Mouse (Mus musculus) midbrain, embryonic 13.5 days (tissue): ENCODE measurements around the gene Ppil1. TPM values are rescaled to one million over a fixed set of nuclear protein-coding genes. Genes with fewer than 3 reads are reported as not detected.

Source experiments
- ATAC-seq: fragments of 200-750 bp; cut with Nextera tagmentation; 2 replicates; pipeline ENCODE4 v1.8.0; 2017; ENCODE audit warnings: mild to moderate bottlenecking, moderate TSS enrichment, moderate library complexity
- H3K27ac ChIP-seq: fragments of 300-500 bp; sonication (generic); 2 replicates; pipeline ENCODE4 v1.5.1; 2015; ENCODE audit warnings: inconsistent platforms, mild to moderate bottlenecking, moderate library complexity
- H3K27me3 ChIP-seq: fragments of 300-500 bp; sonication (generic); 2 replicates; pipeline ENCODE4 v1.6.1; 2015; ENCODE audit warnings: mild to moderate bottlenecking, inconsistent platforms
- H3K36me3 ChIP-seq: fragments of 300-500 bp; sonication (generic); 2 replicates; pipeline ENCODE4 v1.6.1; 2015; ENCODE audit warnings: mild to moderate bottlenecking, inconsistent platforms
- H3K4me1 ChIP-seq: fragments of 300-500 bp; sonication (generic); replicated peaks from 2 replicates; pipeline ENCODE4 v1.6.1; 2015; ENCODE audit warnings: inconsistent platforms
- H3K4me2 ChIP-seq: fragments of 300-500 bp; sonication (generic); replicated peaks from 2 replicates; pipeline ENCODE4 v1.6.1; 2015; ENCODE audit warnings: moderate library complexity, mild to moderate bottlenecking, inconsistent platforms
- H3K4me3 ChIP-seq: fragments of 300-500 bp; sonication (generic); replicated peaks from 2 replicates; pipeline ENCODE4 v1.5.1; 2015; ENCODE audit warnings: mild to moderate bottlenecking, inconsistent platforms
- H3K9ac ChIP-seq: fragments of 300-500 bp; sonication (generic); replicated peaks from 2 replicates; pipeline ENCODE4 v1.6.1; 2015; ENCODE audit warnings: mild to moderate bottlenecking, inconsistent platforms
- H3K9me3 ChIP-seq: fragments of 300-500 bp; sonication (generic); 2 replicates; pipeline ENCODE4 v1.6.1; 2016; ENCODE audit warnings: mild to moderate bottlenecking, inconsistent platforms
- WGBS: fragments of 180-500 bp; shearing (Covaris S2); methylation state at CpG from one replicate; pipeline ENCODE4 v1.1.7; 2015; 5-methylcytosine and 5-hydroxymethylcytosine counted together
- polyA plus RNA-seq: library from polyadenylated mRNA; unstranded; fragments of >200 nt; fragmentation: Nextera tagmentation; extraction: Ambion mirVana; gene quantifications from 2 replicates; pipeline ENCODE4 v1.2.1, GENCODE M21; 2015

The Ppil1 gene
- polyA plus RNA-seq: 120 and 128 TPM in 2 replicates

DNA sequence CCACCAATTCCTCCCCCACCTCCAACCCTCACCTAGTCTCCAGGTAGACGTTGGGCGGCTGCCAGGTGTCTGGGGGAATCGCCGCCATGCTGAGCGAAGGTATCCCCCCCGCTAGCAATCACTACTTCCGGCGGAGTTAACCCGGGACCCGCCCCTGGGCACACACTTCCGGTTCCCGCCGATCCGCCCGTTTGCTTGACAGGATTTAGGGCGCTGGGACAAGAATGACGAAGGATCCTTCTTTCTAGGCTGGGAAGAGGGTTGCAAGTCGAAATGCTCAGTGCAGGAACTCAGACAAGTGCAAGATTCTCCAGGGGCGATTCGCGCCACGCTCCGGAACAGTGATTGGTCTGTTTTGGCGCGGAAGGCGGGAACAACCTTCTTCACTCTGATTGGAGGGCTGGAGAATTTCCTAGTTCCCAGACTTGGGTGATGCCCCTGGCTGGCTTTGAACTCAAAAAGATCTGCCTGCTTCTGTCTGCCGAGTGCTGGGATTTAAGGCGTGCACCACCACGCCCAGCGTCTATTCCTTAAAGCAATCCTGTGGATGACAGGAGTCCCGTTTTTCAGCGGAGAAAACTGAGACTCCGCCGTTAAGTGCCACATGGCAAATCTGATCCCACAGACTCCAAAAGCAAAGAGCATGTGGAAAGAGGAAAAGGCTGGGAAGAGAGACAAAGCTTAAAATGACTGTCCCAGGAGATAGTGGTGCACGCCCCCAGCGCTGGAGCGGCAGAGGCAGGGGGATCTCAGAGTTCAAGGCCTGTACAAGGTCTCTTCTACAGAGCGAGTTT lies at the start of gene Ppil1:
Ppil1 (minus strand) TSS at position 347 of the 794 bp plus-strand sequence.
- H3K27ac ChIP-seq: peak within 1 kb of the TSS; percentile 93
- H3K4me2 ChIP-seq: peak within 1 kb of the TSS; percentile 68
- ATAC-seq: peak; percentile 63
- peaks cover 42% of the 10 kb centered on the region for H3K4me1 ChIP-seq
- peaks cover 15% of the 10 kb centered on the region for H3K36me3 ChIP-seq
- peak within 1 kb of the TSS; percentile 81 for H3K4me3 ChIP-seq
- WGBS: 6% methylated on average over 38 of the region's 38 CpGs
- no peaks in the 10 kb centered on the region for H3K9me3 ChIP-seq
- no peaks in the 10 kb centered on the region for H3K27me3 ChIP-seq
- peak within 1 kb of the TSS; percentile 79 for H3K9ac ChIP-seq

DNA sequence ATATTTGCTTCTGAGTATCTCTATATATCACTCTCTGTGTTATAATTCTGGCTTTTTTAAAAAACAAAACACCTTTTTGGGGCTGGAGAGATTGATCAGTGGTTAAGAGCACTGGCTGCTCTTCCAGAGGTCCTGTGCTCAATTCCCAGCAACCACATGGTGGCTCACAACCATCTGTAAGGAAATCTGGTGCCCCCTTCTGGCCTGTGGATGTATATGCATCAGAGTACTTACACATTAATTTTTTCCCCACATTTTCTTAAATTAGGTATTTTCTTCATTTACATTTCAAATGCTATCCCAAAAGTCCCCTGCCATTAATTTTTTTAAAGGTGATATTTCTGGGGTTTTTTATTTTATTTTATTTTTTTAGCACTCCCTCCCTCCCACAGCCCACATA lies 49.3 kb upstream of the Ppil1 start:
- Histone ChIP-seq H3K9me3 (0 out of 2 replicates have a peak, but pooled peaks cover 3% of the 10 kb centered on the region), H3K27ac (no peak overlapping the region), H3K4me2 (no peak overlapping the region), H3K9ac (no peak overlapping the region), H3K4me3 (no peak overlapping the region), H3K27me3 (no peaks in the 10 kb centered on the region), H3K4me1 (0 out of 2 replicates have a peak, but pooled peaks cover 3% of the 10 kb centered on the region), H3K36me3 (no peaks in the 10 kb centered on the region)
- ATAC-seq: no peak

DNA sequence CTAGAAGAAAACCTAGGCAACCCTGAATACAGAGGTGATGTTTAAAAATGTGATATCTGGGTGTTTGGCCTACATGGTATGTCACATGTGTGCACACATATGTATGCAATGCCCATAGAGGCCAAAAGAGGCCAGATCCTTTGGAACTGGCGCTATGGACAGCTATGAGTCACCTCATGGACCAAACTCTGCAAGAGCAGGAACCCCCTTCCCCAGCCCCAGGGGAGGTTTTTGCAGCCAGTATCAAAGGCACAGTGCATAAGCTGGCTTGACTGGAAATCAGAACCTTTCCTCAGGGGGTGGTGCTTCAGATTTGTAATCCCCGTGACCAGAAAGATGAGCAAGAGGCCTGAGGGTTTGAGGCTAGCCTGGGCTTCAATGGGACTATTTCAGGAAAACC lies 48.1 kb upstream of the Ppil1 start:
- Histone ChIP-seq H3K27me3 (no peaks in the 10 kb centered on the region), H3K4me2 (no peak overlapping the region), H3K27ac (no peak overlapping the region), H3K36me3 (no peaks in the 10 kb centered on the region), H3K4me3 (no peak overlapping the region), H3K9me3 (0 out of 2 replicates have a peak, but pooled peaks cover 3% of the 10 kb centered on the region), H3K4me1 (0 out of 2 replicates have a peak, but pooled peaks cover 3% of the 10 kb centered on the region), H3K9ac (no peak overlapping the region)
- 88% methylated on average over 2 of the region's 2 CpGs for WGBS
- ATAC-seq: no peak

DNA sequence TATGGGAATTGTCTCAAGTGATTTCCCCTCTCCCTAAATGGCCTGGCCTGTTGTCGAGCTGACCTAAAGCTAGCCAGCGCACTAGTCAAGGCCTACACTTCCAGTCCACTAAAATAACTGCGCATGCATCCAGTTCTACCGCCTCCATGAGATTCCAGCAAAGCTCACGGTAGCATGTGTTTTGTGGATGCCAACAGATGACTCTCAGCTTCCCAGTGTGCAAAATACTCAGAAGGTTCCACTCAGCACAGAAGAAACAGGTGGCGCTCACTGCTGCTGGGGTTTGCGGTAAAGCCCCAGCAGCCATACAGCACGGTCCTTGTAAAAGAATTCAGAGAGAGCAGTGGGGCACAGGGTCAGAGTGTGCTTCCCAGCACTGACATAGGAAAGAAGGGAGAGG lies 47.6 kb upstream of the Ppil1 start:
- Histone ChIP-seq H3K4me1 (0 out of 2 replicates have a peak, but pooled peaks cover 3% of the 10 kb centered on the region), H3K4me3 (no peak overlapping the region), H3K4me2 (no peak overlapping the region), H3K9ac (no peak overlapping the region), H3K9me3 (0 out of 2 replicates have a peak, but pooled peaks cover 3% of the 10 kb centered on the region), H3K27me3 (no peaks in the 10 kb centered on the region), H3K36me3 (no peaks in the 10 kb centered on the region), H3K27ac (no peak overlapping the region)
- ATAC-seq: no peak
- WGBS: 90% methylated on average over 8 of the region's 8 CpGs

DNA sequence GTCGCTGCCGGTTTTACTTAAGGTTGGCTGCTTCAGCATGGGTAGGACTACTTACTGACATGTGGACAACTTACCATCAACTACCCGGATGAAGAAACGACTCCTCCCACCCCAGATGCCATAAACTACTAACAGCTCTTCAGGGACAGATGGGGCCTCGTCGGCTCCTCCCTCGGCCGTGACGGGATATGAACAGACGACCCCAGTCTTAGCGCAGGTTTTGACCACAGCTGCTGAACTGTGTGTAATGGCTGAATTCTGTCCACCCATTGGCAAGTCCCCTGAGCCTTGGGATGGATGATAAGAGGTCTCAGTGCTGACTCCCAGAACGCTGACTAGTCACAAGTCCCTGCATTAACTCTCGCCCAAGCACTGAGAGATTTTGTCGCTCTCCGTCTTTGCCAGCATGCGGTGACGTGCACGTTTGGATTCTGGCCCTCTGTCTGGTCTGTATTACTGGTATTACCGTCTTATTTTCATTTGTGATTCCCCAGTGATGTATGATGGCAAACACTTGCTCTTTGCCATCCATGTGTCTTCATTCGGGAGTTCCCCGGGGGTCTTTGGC lies 46.2 kb upstream of the Ppil1 start:
- H3K36me3 ChIP-seq: no peaks in the 10 kb centered on the region
- no peak overlapping the region for H3K4me3 ChIP-seq
- H3K9me3 ChIP-seq: 0 out of 2 replicates have a peak, but pooled peaks cover 3% of the 10 kb centered on the region
- 83% methylated on average over 21 of the region's 21 CpGs for WGBS
- no peak for ATAC-seq
- no peak overlapping the region for H3K9ac ChIP-seq
- H3K27ac ChIP-seq: no peak overlapping the region
- H3K4me1 ChIP-seq: peaks cover 8% of the 10 kb centered on the region; the same call in 1 of the 2 replicates
- H3K27me3 ChIP-seq: no peaks in the 10 kb centered on the region
- H3K4me2 ChIP-seq: no peak overlapping the region

DNA sequence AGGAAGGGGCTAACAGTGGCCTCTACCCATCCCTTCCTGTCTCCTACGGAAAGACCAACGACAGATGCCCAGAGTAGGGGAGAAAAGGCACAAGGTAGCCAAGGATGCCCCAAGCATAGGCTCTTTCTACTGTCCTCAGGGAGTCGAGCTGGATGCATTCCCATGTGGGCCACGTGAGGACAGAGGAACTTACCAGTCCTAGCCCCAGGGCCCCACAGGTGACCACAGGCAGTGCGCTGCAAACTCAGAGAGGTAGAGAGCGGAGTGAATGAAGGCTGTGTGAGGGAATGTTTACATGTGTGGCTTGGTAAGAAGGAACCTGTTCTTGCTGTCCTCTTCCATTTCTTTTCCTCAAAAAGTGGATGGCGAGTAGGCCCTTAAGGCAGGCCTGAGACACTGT lies 41.9 kb upstream of the Ppil1 start:
- H3K4me1 ChIP-seq: peaks cover 8% of the 10 kb centered on the region; the same call in 1 of the 2 replicates
- H3K4me3 ChIP-seq: no peak overlapping the region
- peaks cover 15% of the 10 kb centered on the region for H3K36me3 ChIP-seq
- ATAC-seq: no peak
- no peak overlapping the region for H3K9ac ChIP-seq
- H3K4me2 ChIP-seq: no peak overlapping the region
- no peaks in the 10 kb centered on the region for H3K27me3 ChIP-seq
- WGBS: 58% methylated on average over 7 of the region's 7 CpGs
- H3K9me3 ChIP-seq: no peaks in the 10 kb centered on the region
- H3K27ac ChIP-seq: no peak overlapping the region

DNA sequence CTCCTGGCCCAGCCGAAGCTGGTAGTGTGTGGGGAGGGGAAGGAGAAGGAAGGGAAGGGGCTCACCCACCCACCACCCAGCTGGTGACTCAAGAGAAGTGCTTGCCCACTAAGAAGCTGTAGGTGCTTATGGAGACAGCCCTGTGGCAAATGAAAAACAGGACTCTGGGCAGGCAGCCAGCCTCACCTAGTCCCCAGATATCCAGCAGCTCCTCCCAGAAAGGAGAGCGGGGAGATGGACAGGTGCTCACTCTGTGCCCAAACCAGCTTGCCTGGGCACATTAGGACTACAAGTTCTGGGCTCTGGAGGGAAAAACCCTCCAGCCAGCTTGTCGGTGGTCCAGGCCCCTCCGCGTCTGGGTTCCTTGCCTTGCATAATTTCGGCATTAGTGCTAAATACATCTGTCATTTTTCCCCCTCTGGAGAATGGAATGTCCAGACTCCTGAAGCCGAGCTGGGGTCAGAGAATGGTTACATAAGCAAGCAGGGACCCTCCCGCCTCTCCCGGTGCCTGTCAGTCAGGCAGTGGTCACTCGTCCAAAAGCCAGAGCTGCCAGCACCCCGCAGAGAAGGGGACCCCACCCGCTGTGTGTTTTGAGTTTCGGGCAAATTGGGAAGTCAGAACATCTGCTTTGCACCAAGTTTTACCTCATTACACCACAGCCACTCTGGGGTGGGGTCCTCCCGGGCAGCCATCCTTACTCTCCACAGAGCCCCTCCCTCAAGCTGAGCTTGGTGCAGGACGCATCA lies 41.2 kb upstream of the Ppil1 start:
- Histone ChIP-seq H3K36me3 (peaks cover 22% of the 10 kb centered on the region), H3K9ac (no peak overlapping the region), H3K4me3 (no peak overlapping the region), H3K4me1 (peaks cover 8% of the 10 kb centered on the region; the same call in 1 of the 2 replicates), H3K27me3 (no peaks in the 10 kb centered on the region), H3K9me3 (no peaks in the 10 kb centered on the region), H3K4me2 (no peak overlapping the region), H3K27ac (no peak overlapping the region)
- ATAC-seq: no peak
- WGBS: 31% methylated on average over 15 of the region's 15 CpGs

DNA sequence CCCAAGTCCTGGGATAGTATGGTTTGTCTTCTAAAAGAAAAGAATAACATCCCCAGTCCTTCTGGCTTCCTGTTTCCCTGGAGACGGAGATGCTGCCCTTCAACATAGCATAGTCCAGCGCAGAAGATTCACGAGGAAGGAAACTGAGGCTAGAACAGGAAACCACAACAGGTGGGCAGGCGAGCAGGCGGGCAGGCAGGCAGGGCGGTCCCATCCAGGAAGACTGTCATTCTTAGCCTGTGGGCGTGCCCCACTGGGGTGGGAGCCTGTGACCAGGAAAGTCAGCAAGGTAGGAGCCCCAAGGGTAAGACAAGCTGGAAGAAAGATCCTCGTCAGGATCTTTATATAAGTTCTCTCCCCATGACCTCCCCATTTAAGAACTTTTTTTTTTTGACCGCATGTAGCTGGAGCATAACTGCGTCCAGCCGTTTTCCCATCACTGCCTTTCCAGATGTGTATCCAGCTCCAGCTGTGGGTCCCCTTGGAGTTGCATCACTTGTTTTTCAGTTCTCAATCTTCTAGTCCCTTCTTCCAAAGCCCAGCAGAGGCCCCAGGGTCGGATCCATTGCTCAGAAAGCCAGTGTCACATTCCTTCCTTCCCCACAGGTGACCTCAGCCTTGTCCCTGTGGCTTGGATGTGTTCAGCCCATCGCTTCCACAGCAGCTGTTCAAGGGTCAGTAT lies 40.5 kb upstream of the Ppil1 start:
- no peak overlapping the region for H3K27ac ChIP-seq
- no peaks in the 10 kb centered on the region for H3K27me3 ChIP-seq
- WGBS: 73% methylated on average over 13 of the region's 13 CpGs
- H3K4me3 ChIP-seq: no peak overlapping the region
- H3K4me1 ChIP-seq: peaks cover 8% of the 10 kb centered on the region; the same call in 1 of the 2 replicates
- no peak overlapping the region for H3K4me2 ChIP-seq
- no peak overlapping the region for H3K9ac ChIP-seq
- no peak for ATAC-seq
- no peaks in the 10 kb centered on the region for H3K9me3 ChIP-seq
- H3K36me3 ChIP-seq: peaks cover 29% of the 10 kb centered on the region

DNA sequence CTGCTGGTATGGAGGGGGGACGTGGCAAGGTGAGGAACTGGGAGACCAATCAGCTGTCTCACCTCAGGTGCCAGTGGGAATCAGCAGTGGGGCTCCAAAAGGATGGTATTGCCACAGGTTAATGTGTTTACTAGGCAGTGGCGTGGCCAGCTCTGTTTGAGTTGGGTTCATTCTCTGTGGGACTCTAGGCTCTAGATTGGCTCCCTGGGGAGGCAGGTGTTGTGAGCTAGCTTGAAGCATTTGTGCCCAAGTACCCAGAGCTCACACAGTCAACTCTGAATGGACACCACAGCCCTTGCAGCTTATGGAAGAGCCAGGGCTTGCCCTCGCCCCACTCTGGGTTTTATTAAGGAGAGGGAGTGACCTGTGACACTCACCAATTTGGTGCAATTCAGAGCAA lies 39.9 kb upstream of the Ppil1 start:
- 84% methylated on average over 3 of the region's 3 CpGs for WGBS
- Histone ChIP-seq H3K9me3 (no peaks in the 10 kb centered on the region), H3K36me3 (peaks cover 35% of the 10 kb centered on the region), H3K4me1 (peaks cover 8% of the 10 kb centered on the region; the same call in 1 of the 2 replicates), H3K27ac (no peak overlapping the region), H3K4me3 (no peak overlapping the region), H3K27me3 (no peaks in the 10 kb centered on the region), H3K9ac (no peak overlapping the region), H3K4me2 (no peak overlapping the region)
- ATAC-seq: no peak

DNA sequence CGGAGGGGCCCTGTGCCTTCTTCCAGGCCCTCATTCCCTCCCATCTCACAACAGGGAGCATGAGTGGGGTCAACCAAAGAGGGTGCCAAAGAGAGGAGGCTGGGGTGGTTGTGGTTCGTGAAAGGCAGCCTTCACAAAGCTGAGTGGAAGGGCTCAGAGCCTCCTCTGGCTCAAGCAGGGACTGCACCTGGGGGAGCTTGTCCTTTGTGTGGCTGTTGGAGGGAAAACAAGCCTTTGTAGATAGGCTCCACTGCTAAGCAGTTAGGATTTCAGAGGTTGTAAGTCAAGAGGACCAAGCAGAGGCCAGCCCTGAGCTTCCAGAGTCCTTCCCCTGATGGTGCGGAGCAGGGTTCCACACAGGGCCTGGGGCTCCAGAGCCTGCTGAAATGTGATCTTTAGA lies 39.1 kb upstream of the Ppil1 start:
- peaks cover 8% of the 10 kb centered on the region; the same call in 1 of the 2 replicates for H3K4me1 ChIP-seq
- ATAC-seq: no peak
- H3K36me3 ChIP-seq: peaks cover 41% of the 10 kb centered on the region
- no peaks in the 10 kb centered on the region for H3K27me3 ChIP-seq
- no peak overlapping the region for H3K4me3 ChIP-seq
- no peak overlapping the region for H3K9ac ChIP-seq
- no peak overlapping the region for H3K27ac ChIP-seq
- WGBS: 39% methylated on average over 3 of the region's 3 CpGs
- H3K4me2 ChIP-seq: no peak overlapping the region
- H3K9me3 ChIP-seq: no peaks in the 10 kb centered on the region

DNA sequence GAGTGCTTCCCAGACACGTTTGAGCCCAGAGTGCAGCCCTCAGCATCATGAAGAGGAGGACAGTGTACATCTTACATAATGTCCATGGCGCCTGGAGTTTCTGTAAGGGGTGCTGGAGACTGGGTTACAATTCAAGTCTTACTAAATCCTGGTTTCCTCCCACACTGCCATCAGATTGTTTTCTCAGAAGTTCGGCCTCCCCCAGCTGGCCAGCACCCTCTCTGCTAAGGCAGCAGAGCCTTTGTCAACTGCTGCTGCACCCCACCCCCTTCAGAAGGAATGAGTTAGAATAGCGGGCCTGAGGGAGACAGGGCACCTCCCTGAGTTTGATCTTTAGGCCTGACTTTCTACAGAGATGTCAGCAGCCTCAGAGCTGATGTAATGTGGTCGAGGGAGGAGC lies 38.2 kb upstream of the Ppil1 start:
- H3K4me3 ChIP-seq: no peak overlapping the region
- H3K4me1 ChIP-seq: peaks cover 8% of the 10 kb centered on the region; the same call in 1 of the 2 replicates
- H3K4me2 ChIP-seq: no peak overlapping the region
- peaks cover 50% of the 10 kb centered on the region for H3K36me3 ChIP-seq
- H3K27ac ChIP-seq: no peak overlapping the region
- H3K9me3 ChIP-seq: no peaks in the 10 kb centered on the region
- 80% methylated on average over 5 of the region's 5 CpGs for WGBS
- H3K9ac ChIP-seq: no peak overlapping the region
- no peak for ATAC-seq
- no peaks in the 10 kb centered on the region for H3K27me3 ChIP-seq
